Mouse (Mus musculus) forebrain, postnatal 0 days (tissue): ENCODE measurements at regions not wholly inside any gene's neighbourhood (a gene's known extent, or its start where the extent isn't known, plus 50 kb on each side); places are given as distances from the start of the nearest gene placed in this dataset.

Experiments
- ATAC-seq: fragments of 200-750 bp; cut with Nextera tagmentation; 2 replicates; pipeline ENCODE4 v1.8.0; 2017; ENCODE audit warnings: mild to moderate bottlenecking, moderate library complexity
- DNase-seq: peaks from one replicate; pipeline ENCODE4 v3.0.0-alpha.2; 2015
- H3K27ac ChIP-seq: fragments of 300-500 bp; sonication (generic); 2 replicates; pipeline ENCODE4 v1.5.1; 2014; ENCODE audit warnings: low read depth, mild to moderate bottlenecking, antibody characterized with exemption, low read length, moderate library complexity, mixed read lengths
- H3K27me3 ChIP-seq: fragments of 300-500 bp; sonication (generic); 2 replicates; pipeline ENCODE4 v1.6.1; 2014; ENCODE audit warnings: mild to moderate bottlenecking, low read length, mixed read lengths; ENCODE audit not compliant: insufficient read depth
- H3K36me3 ChIP-seq: fragments of 300-500 bp; sonication (generic); 2 replicates; pipeline ENCODE4 v1.6.1; 2014; ENCODE audit warnings: mild to moderate bottlenecking, moderate library complexity; ENCODE audit not compliant: insufficient read depth
- H3K4me1 ChIP-seq: fragments of 300-500 bp; sonication (generic); 2 replicates; pipeline ENCODE4 v1.6.1; 2014; ENCODE audit warnings: antibody characterized with exemption; ENCODE audit not compliant: insufficient read depth
- H3K4me2 ChIP-seq: fragments of 300-500 bp; sonication (generic); 2 replicates; pipeline ENCODE4 v1.6.1; 2014; ENCODE audit warnings: low read depth, mild to moderate bottlenecking, moderate library complexity
- H3K4me3 ChIP-seq: fragments of 300-500 bp; sonication (generic); 2 replicates; pipeline ENCODE4 v1.5.1; 2014; ENCODE audit warnings: low read depth, low read length, mixed read lengths
- H3K9ac ChIP-seq: fragments of 300-500 bp; sonication (generic); 2 replicates; pipeline ENCODE4 v1.6.1; 2014; ENCODE audit warnings: mild to moderate bottlenecking
- H3K9me3 ChIP-seq: fragments of 300-500 bp; sonication (generic); 2 replicates; pipeline ENCODE4 v1.6.1; 2016; ENCODE audit warnings: low read length
- CTCF ChIP-seq: sonication (generic); IDR thresholded peaks from 2 replicates; pipeline ENCODE4 v1.5.1; 2016; ENCODE audit warnings: antibody characterized with exemption, control low read depth, low read depth
- WGBS: fragments of 180-500 bp; shearing (Covaris S2); extraction: QIAGEN DNeasy Blood & Tissue Kit; methylation state at CpG from one replicate; pipeline ENCODE4 v1.1.7; 2014; 5-methylcytosine and 5-hydroxymethylcytosine counted together

DNA sequence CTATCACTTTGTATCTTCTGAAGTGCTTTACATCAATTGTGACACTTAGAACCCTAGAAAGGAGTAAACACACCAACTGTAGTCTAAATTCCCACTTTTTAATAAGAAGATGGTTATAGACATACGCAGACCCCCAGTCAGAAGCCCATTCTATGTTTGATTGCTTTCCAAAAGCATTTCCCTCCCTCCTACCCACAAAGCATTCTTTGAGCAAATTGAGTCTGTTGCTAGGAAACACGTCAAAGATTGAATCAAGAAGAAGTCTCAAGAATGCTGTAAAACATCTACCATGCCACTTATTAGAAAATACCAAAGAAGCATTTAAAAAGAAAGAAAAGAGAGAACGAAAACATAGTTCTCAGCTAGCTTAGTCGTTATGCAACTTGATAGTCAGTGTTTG, 352.3 kb upstream of the Lrp1b start:
- no peak for TF ChIP-seq CTCF
- no peak overlapping the region for H3K9ac ChIP-seq
- no peaks in the 10 kb centered on the region for H3K9me3 ChIP-seq
- H3K27me3 ChIP-seq: no peaks in the 10 kb centered on the region
- DNase-seq: peak; percentile 27
- H3K36me3 ChIP-seq: no peaks in the 10 kb centered on the region
- no peak overlapping the region for H3K27ac ChIP-seq
- WGBS: 5% methylated on average over 4 of the region's 4 CpGs
- no peak overlapping the region for H3K4me3 ChIP-seq
- ATAC-seq: peak; percentile 29; the same call in 1 of the 2 replicates
- H3K4me2 ChIP-seq: no peak overlapping the region
- H3K4me1 ChIP-seq: 0 out of 2 replicates have a peak, but pooled peaks cover 5% of the 10 kb centered on the region

DNA sequence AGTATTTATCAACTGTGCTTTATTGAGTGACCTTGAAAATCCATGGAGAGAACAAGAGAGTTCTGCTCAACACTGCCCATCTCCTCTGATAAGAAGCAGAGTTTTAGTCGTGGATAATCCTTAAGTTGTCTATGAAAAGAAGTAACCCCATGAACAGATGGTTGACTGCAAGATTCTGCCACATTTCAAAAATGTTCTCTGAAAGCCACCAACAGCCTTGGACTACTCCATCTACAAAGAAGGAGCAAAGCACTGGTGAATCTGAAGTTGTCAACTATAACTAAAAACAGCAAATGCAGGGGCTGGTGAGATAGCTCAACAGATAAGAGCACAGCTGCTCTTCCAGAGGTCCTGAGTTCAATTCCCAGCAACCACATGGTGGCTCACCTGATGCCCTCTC, 337.6 kb upstream of the Lrp1b start:
- Histone ChIP-seq H3K4me1 (no peaks in the 10 kb centered on the region), H3K9me3 (no peaks in the 10 kb centered on the region), H3K4me2 (no peak overlapping the region), H3K27ac (no peak overlapping the region), H3K4me3 (no peak overlapping the region), H3K36me3 (no peaks in the 10 kb centered on the region), H3K9ac (no peak overlapping the region), H3K27me3 (no peaks in the 10 kb centered on the region)
- TF ChIP-seq CTCF: no peak
- ATAC-seq (no peak), DNase-seq (no peak)
- 44% methylated on average over 1 of the region's 1 CpGs for WGBS

DNA sequence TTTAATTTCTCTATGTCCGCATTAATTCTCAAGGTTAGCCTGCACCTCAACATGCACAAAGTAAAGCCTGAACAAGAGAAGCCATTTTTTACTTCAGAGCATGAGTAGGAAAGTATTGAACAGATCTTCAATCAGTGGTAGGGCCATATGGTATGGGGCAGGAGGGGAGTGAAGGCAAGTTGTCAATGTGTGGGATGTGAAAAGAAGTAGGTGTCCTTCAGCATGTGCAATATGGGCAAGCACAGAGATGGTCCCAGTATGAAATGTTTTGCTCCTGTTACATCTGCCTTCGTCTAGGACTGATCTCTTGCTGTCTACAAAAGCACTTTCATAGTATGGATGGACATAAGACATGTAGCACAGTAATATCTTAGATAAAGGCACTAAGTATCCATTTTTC, 315.3 kb upstream of the Lrp1b start:
- Histone ChIP-seq H3K4me3 (no peak overlapping the region), H3K27ac (no peak overlapping the region), H3K9ac (no peak overlapping the region), H3K27me3 (no peaks in the 10 kb centered on the region), H3K9me3 (no peaks in the 10 kb centered on the region), H3K4me2 (no peak overlapping the region), H3K36me3 (no peaks in the 10 kb centered on the region), H3K4me1 (no peaks in the 10 kb centered on the region)
- WGBS: 81% methylated on average over 2 of the region's 2 CpGs
- DNase-seq (peak; percentile 1), ATAC-seq (no peak)
- TF ChIP-seq CTCF: no peak
